Mouse (Mus musculus) embryonic fibroblast, embryonic 13.5 days (primary cell): ENCODE results near the gene Gm13941.

Source experiments
- CTCF ChIP-seq: IDR thresholded peaks from 2 replicates; pipeline ENCODE4 v1.5.1; 2011; ENCODE audit warnings: mild to moderate bottlenecking, control low read depth, low read length, moderate library complexity, borderline replicate concordance; ENCODE audit not compliant: insufficient read depth
- POLR2A ChIP-seq: IDR thresholded peaks from 2 replicates; pipeline ENCODE4 v1.6.1; 2011; ENCODE audit warnings: low read depth, mild to moderate bottlenecking, control low read depth, low read length, moderate library complexity

- TF ChIP-seq CTCF, result no peak
- TF ChIP-seq POLR2A, result no peak
These were observed 47.1 kb downstream of the Gm13941 start for GRCm38 (mm10) chr2:111058586-111059261.
